11 mouse cellular contexts compared by ENCODE assay signal in genomic region chr5:51917812-51918448, GRCm38 (mm10).
DNase-seq lines count a peak whose midpoint lies in the region; ATAC-seq lines count a peak whose summit lies in the region.
"Had no signal": no experiment of that assay in that cellular context is flagged by ENCODE, and none has a peak within 500 bp of the region (broad histone marks: within the 10 kb centered on the region; RNA-seq: fewer than 3 reads in every experiment).

No protein-coding gene starts in this region.

- no peaks in the 10 kb centered on the region for H3K27me3 ChIP-seq in heart, embryonic 10.5 days (ENCODE audit: insufficient read depth, poor library complexity, severe bottlenecking)
- H3K27me3 ChIP-seq in neural tube, embryonic 13.5 days: no peaks in the 10 kb centered on the region
- H3K27me3 ChIP-seq in heart, embryonic 14.5 days (ENCODE audit: control insufficient read depth, insufficient read depth, low read length): no peaks in the 10 kb centered on the region

- no peak overlapping the region for H3K4me3 ChIP-seq in heart, embryonic 10.5 days
- no peak overlapping the region for H3K4me3 ChIP-seq in neural tube, embryonic 13.5 days
- no peak overlapping the region for H3K4me3 ChIP-seq in heart, embryonic 14.5 days (ENCODE audit: control insufficient read depth in 1 of 2, insufficient read depth in 1 of 2, low read depth in 1 of 2, low read length in 2 of 2)

- H3K9ac ChIP-seq in neural tube, embryonic 13.5 days: no peak overlapping the region
- H3K9ac ChIP-seq in heart, embryonic 14.5 days (ENCODE audit: low read length): no peak overlapping the region
- H3K9ac ChIP-seq: liver, embryonic 14.5 days had no signal

- H3K36me3 ChIP-seq in heart, embryonic 10.5 days: no peaks in the 10 kb centered on the region
- no peaks in the 10 kb centered on the region for H3K36me3 ChIP-seq in neural tube, embryonic 13.5 days
- no peaks in the 10 kb centered on the region for H3K36me3 ChIP-seq in heart, embryonic 14.5 days (ENCODE audit: control insufficient read depth, insufficient read depth, low read length)

- 15% methylated on average over 4 of the region's 4 CpGs for WGBS in heart, embryonic 10.5 days
- 29% methylated on average over 4 of the region's 4 CpGs for WGBS in neural tube, embryonic 13.5 days
- WGBS in heart, embryonic 14.5 days: 13% methylated on average over 4 of the region's 4 CpGs

- H3K4me1 ChIP-seq in heart, embryonic 10.5 days: peaks cover 11% of the 10 kb centered on the region
- peaks cover 10% of the 10 kb centered on the region for H3K4me1 ChIP-seq in neural tube, embryonic 13.5 days (replicated peaks)
- peaks cover 12 to 19% of the 10 kb centered on the region in 2 experiments for H3K4me1 ChIP-seq in heart, embryonic 14.5 days (ENCODE audit: control insufficient read depth in 2 of 2, insufficient read depth in 2 of 2, low read length in 2 of 2)

- H3K27ac ChIP-seq in heart, embryonic 10.5 days: no peak overlapping the region
- H3K27ac ChIP-seq in neural tube, embryonic 13.5 days (replicated peaks): no peak overlapping the region
- peak overlapping the region; percentile 78 to 79 for H3K27ac ChIP-seq in heart, embryonic 14.5 days (replicated peaks in 1 of 2; ENCODE audit: control insufficient read depth in 1 of 2, insufficient read depth in 1 of 2, low read depth in 2 of 2, low read length in 2 of 2)
- H3K27ac ChIP-seq: liver, embryonic 14.5 days had no signal

- no peak overlapping the region for H3K4me2 ChIP-seq in neural tube, embryonic 13.5 days
- H3K4me2 ChIP-seq in heart, embryonic 14.5 days (ENCODE audit: low read length): peak overlapping the region; percentile 14; the same call in 1 of the 2 replicates

- ATAC-seq in neural tube, embryonic 13.5 days (ENCODE audit: low read depth): 0 out of 2 replicates have a peak, but pooled peaks have one; percentile 53
- peak; percentile 78 for ATAC-seq in heart, embryonic 14.5 days (ENCODE audit: insufficient number of reproducible peaks, insufficient read depth, low FRiP score, low read depth)
- peak; percentile 42; the same call in 1 of the 2 replicates for ATAC-seq in megakaryocyte-erythroid progenitor cell, adult 5-6 weeks (replicated peaks; ENCODE audit: low FRiP score, low TSS enrichment, poor library complexity, severe bottlenecking)
- ATAC-seq: inflammation-experienced regulatory T-cells, adult 6 months had no signal

- peak; percentile 94 for DNase-seq in heart, adult 11 months
- DNase-seq in heart, embryonic 10.5 days (ENCODE audit: low spot score): no peak
- no peak for DNase-seq in neural tube, embryonic 10.5 days (ENCODE audit: extremely low spot score, low spot score)
- DNase-seq in spleen, postnatal 4 days (ENCODE audit: low spot score in 2 of 2): no peak
- no peak for DNase-seq in c-Kit-positive CD71-positive TER-119-positive erythroid progenitor cells, embryonic 14.5 days (ENCODE audit: low spot score)
- DNase-seq: adrenal gland, postnatal 36 days had no signal

- H3K9me3 ChIP-seq in heart, embryonic 10.5 days: no peaks in the 10 kb centered on the region
- H3K9me3 ChIP-seq in neural tube, embryonic 13.5 days: no peaks in the 10 kb centered on the region
- no peaks in the 10 kb centered on the region for H3K9me3 ChIP-seq in heart, embryonic 14.5 days (ENCODE audit: control insufficient read depth, low read length)

Comparison
In these comparisons a context has a peak if more than half of its experiments do, and no peak if none do; other contexts are left out.
1. H3K27ac ChIP-seq: peak in heart, embryonic 14.5 days (2 of 2); none in heart, embryonic 10.5 days (single experiment) and neural tube, embryonic 13.5 days (single experiment).
2. Peak in every context shown above with its lines, with median percentiles within 50 percentile points of each other: ATAC-seq.